Mouse (Mus musculus): ENCODE results near the gene Arpc1b. TPM values are rescaled to one million over a fixed set of nuclear protein-coding genes. Genes with fewer than 3 reads are reported as not detected.

The Arpc1b gene
- total and polyA plus RNA-seq, 2 experiments: 30.9 to 137 TPM

GRCm38 (mm10) chr5:145147748-145148147, 33.7 kb downstream of the Arpc1b start:
- Histone ChIP-seq H3K9ac (ENCODE audit: low read depth, low read length) (no peak overlapping the region), H3K36me3 (ENCODE audit: control insufficient read depth, insufficient read depth, low read length) (peaks cover 47% of the 10 kb centered on the region), H3K4me3 (ENCODE audit: insufficient read depth, low read depth, low read length) (no peak overlapping the region), H3K4me1 (ENCODE audit: control insufficient read depth, insufficient read depth, low read length) (peaks cover 2% of the 10 kb centered on the region; the same call in 1 of the 2 replicates), H3K27me3 (ENCODE audit: control insufficient read depth, insufficient read depth, low read length) (no peaks in the 10 kb centered on the region), H3K27ac (replicated peaks; ENCODE audit: insufficient read depth, low read depth, low read length) (no peak overlapping the region), H3K79me2 (ENCODE audit: control insufficient read depth, insufficient read depth, low read length) (no peaks in the 10 kb centered on the region)
- peak; percentile 41 for DNase-seq (ENCODE audit: extremely low read depth, low read depth, low spot score)
- TF ChIP-seq POLR2A (IDR thresholded peaks at IDR 0.05; ENCODE audit: extremely low read depth, insufficient read depth, low read length): no peak
- WGBS: 44% methylated on average over 5 of the region's 5 CpGs

- no peak for DNase-seq (ENCODE audit: extremely low read depth, low read depth, low spot score)
- no peak overlapping the region for H3K4me3 ChIP-seq (ENCODE audit: insufficient read depth, low read depth, low read length)
- H3K36me3 ChIP-seq (ENCODE audit: control insufficient read depth, insufficient read depth, low read length): peaks cover 42% of the 10 kb centered on the region
- peaks cover 2% of the 10 kb centered on the region; the same call in 1 of the 2 replicates for H3K4me1 ChIP-seq (ENCODE audit: control insufficient read depth, insufficient read depth, low read length)
- 94% methylated on average over 6 of the region's 6 CpGs for WGBS
- TF ChIP-seq CTCF (IDR thresholded peaks at IDR 0.05; ENCODE audit: low read depth, low read length) (no peak), POLR2A (IDR thresholded peaks at IDR 0.05; ENCODE audit: extremely low read depth, insufficient read depth, low read length) (no peak)
- no peaks in the 10 kb centered on the region for H3K27me3 ChIP-seq (ENCODE audit: control insufficient read depth, insufficient read depth, low read length)
- H3K27ac ChIP-seq (replicated peaks; ENCODE audit: insufficient read depth, low read depth, low read length): no peak overlapping the region
- H3K9ac ChIP-seq (ENCODE audit: low read depth, low read length): no peak overlapping the region
- no peaks in the 10 kb centered on the region for H3K79me2 ChIP-seq (ENCODE audit: control insufficient read depth, insufficient read depth, low read length)
Observed at GRCm38 (mm10) chr5:145149294-145149693, 35.3 kb downstream of the Arpc1b start.

- Histone ChIP-seq H3K27me3 (ENCODE audit: control insufficient read depth, insufficient read depth, low read length) (no peaks in the 10 kb centered on the region), H3K27ac (replicated peaks; ENCODE audit: insufficient read depth, low read depth, low read length) (no peak overlapping the region), H3K4me3 (ENCODE audit: insufficient read depth, low read depth, low read length) (no peak overlapping the region), H3K4me1 (ENCODE audit: control insufficient read depth, insufficient read depth, low read length) (no peaks in the 10 kb centered on the region), H3K9ac (ENCODE audit: low read depth, low read length) (no peak overlapping the region), H3K79me2 (ENCODE audit: control insufficient read depth, insufficient read depth, low read length) (no peaks in the 10 kb centered on the region), H3K36me3 (ENCODE audit: control insufficient read depth, insufficient read depth, low read length) (peaks cover 28% of the 10 kb centered on the region)
- WGBS: 95% methylated on average over 5 of the region's 5 CpGs
- DNase-seq (ENCODE audit: extremely low read depth, low read depth, low spot score): no peak
- TF ChIP-seq CTCF (IDR thresholded peaks at IDR 0.05; ENCODE audit: low read depth, low read length): no peak
- no peak for TF ChIP-seq POLR2A (IDR thresholded peaks at IDR 0.05; ENCODE audit: extremely low read depth, insufficient read depth, low read length)
Observed at GRCm38 (mm10) chr5:145152690-145153089, 38.7 kb downstream of the Arpc1b start.

GRCm38 (mm10) chr5:145161361-145161760, 47.3 kb downstream of the Arpc1b start:
- 97% methylated on average over 14 of the region's 14 CpGs for WGBS
- H3K36me3 ChIP-seq (ENCODE audit: control insufficient read depth, insufficient read depth, low read length): peaks cover 26% of the 10 kb centered on the region
- no peak for TF ChIP-seq CTCF (IDR thresholded peaks at IDR 0.05; ENCODE audit: low read depth, low read length)
- TF ChIP-seq POLR2A (IDR thresholded peaks at IDR 0.05; ENCODE audit: extremely low read depth, insufficient read depth, low read length): no peak

GRCm38 (mm10) chr5:145164710-145165109, 50.7 kb downstream of the Arpc1b start:
- Histone ChIP-seq H3K79me2 (ENCODE audit: control insufficient read depth, insufficient read depth, low read length) (peaks cover 14% of the 10 kb centered on the region; the same call in 1 of the 2 replicates), H3K9ac (ENCODE audit: low read depth, low read length) (peak overlapping the region; percentile 31; the same call in 1 of the 2 replicates), H3K4me1 (ENCODE audit: control insufficient read depth, insufficient read depth, low read length) (peaks cover 7% of the 10 kb centered on the region), H3K27ac (replicated peaks; ENCODE audit: insufficient read depth, low read depth, low read length) (no peak overlapping the region), H3K4me3 (ENCODE audit: insufficient read depth, low read depth, low read length) (no peak overlapping the region), H3K27me3 (ENCODE audit: control insufficient read depth, insufficient read depth, low read length) (no peaks in the 10 kb centered on the region), H3K36me3 (ENCODE audit: control insufficient read depth, insufficient read depth, low read length) (peaks cover 4% of the 10 kb centered on the region; the same call in 1 of the 2 replicates)
- 63% methylated on average over 3 of the region's 3 CpGs for WGBS
- TF ChIP-seq CTCF (IDR thresholded peaks at IDR 0.05; ENCODE audit: low read depth, low read length) (no peak), POLR2A (IDR thresholded peaks at IDR 0.05; ENCODE audit: extremely low read depth, insufficient read depth, low read length) (no peak)
- no peak for DNase-seq (ENCODE audit: extremely low read depth, low read depth, low spot score)

More at GRCm38 (mm10) chr5:145161361-145161760, 47.3 kb downstream of the Arpc1b start:
- H3K4me1 ChIP-seq (ENCODE audit: control insufficient read depth, insufficient read depth, low read length): peaks cover 6% of the 10 kb centered on the region
- no peak overlapping the region for H3K4me3 ChIP-seq (ENCODE audit: insufficient read depth, low read depth, low read length)
- H3K27me3 ChIP-seq (ENCODE audit: control insufficient read depth, insufficient read depth, low read length): no peaks in the 10 kb centered on the region
- DNase-seq (ENCODE audit: extremely low read depth, low read depth, low spot score): no peak
- H3K79me2 ChIP-seq (ENCODE audit: control insufficient read depth, insufficient read depth, low read length): peaks cover 5% of the 10 kb centered on the region; the same call in 1 of the 2 replicates
- no peak overlapping the region for H3K9ac ChIP-seq (ENCODE audit: low read depth, low read length)
- H3K27ac ChIP-seq (replicated peaks; ENCODE audit: insufficient read depth, low read depth, low read length): no peak overlapping the region

GRCm38 (mm10) chr5:145165184-145165583, 51.2 kb downstream of the Arpc1b start:
- Histone ChIP-seq H3K4me3 (ENCODE audit: insufficient read depth, low read depth, low read length) (no peak overlapping the region), H3K36me3 (ENCODE audit: control insufficient read depth, insufficient read depth, low read length) (peaks cover 1% of the 10 kb centered on the region; the same call in 1 of the 2 replicates), H3K4me1 (ENCODE audit: control insufficient read depth, insufficient read depth, low read length) (peaks cover 7% of the 10 kb centered on the region), H3K27ac (replicated peaks; ENCODE audit: insufficient read depth, low read depth, low read length) (no peak overlapping the region), H3K9ac (ENCODE audit: low read depth, low read length) (peak overlapping the region; percentile 31; the same call in 1 of the 2 replicates), H3K27me3 (ENCODE audit: control insufficient read depth, insufficient read depth, low read length) (no peaks in the 10 kb centered on the region), H3K79me2 (ENCODE audit: control insufficient read depth, insufficient read depth, low read length) (peaks cover 14% of the 10 kb centered on the region; the same call in 1 of the 2 replicates)
- WGBS: 89% methylated on average over 15 of the region's 15 CpGs
- DNase-seq (ENCODE audit: extremely low read depth, low read depth, low spot score): no peak
- no peak for TF ChIP-seq POLR2A (IDR thresholded peaks at IDR 0.05; ENCODE audit: extremely low read depth, insufficient read depth, low read length)
- TF ChIP-seq CTCF (IDR thresholded peaks at IDR 0.05; ENCODE audit: low read depth, low read length): no peak
